Mouse (Mus musculus) heart, embryonic 10.5 days (tissue): ENCODE results near the gene Pik3ap1. TPM values are rescaled to one million over a fixed set of nuclear protein-coding genes. Genes with fewer than 3 reads are reported as not detected.
"Not testable (repeated sequence)": the region's sequence is repeated elsewhere in the genome, so short reads cannot be mapped to it uniquely, and the experiment has no call there.

Experiments used
- DNase-seq: peaks from one replicate; pipeline ENCODE4 v3.0.0-alpha.2; 2017; ENCODE audit warnings: low spot score
- H3K27ac ChIP-seq: fragments of 300-500 bp; sonication (generic); 2 replicates; pipeline ENCODE4 v1.5.1; 2016; ENCODE audit warnings: mild to moderate bottlenecking
- H3K27me3 ChIP-seq: fragments of 300-500 bp; sonication (generic); 2 replicates; pipeline ENCODE4 v1.6.1; 2016; ENCODE audit warnings: mild to moderate bottlenecking; ENCODE audit not compliant: poor library complexity, insufficient read depth, severe bottlenecking
- H3K36me3 ChIP-seq: fragments of 300-500 bp; sonication (generic); 2 replicates; pipeline ENCODE4 v1.6.1; 2016; ENCODE audit warnings: mild to moderate bottlenecking, moderate library complexity
- H3K4me1 ChIP-seq: fragments of 300-500 bp; sonication (generic); 2 replicates; pipeline ENCODE4 v1.6.1; 2016; ENCODE audit warnings: mild to moderate bottlenecking
- H3K4me3 ChIP-seq: fragments of 300-500 bp; sonication (generic); 2 replicates; pipeline ENCODE4 v1.5.1; 2016; ENCODE audit warnings: mild to moderate bottlenecking, moderate library complexity
- H3K9me3 ChIP-seq: fragments of 300-500 bp; sonication (generic); 2 replicates; pipeline ENCODE4 v1.6.1; 2016; ENCODE audit warnings: mild to moderate bottlenecking, moderate library complexity
- WGBS: fragments of 180-500 bp; shearing (Covaris S2); methylation state at CpG from one replicate; pipeline ENCODE4 v1.1.7; 2016; 5-methylcytosine and 5-hydroxymethylcytosine counted together
- polyA plus RNA-seq: library from polyadenylated mRNA; unstranded; fragments of >200 nt; fragmentation: Nextera tagmentation; extraction: Ambion mirVana; gene quantifications from 2 replicates; pipeline ENCODE4 v1.2.1, GENCODE M21; 2016

Gene Pik3ap1
- 0.83 and 1.1 TPM in 2 replicates for polyA plus RNA-seq

- Histone ChIP-seq H3K4me3 (peak within 1 kb of the TSS; percentile 73), H3K27me3 (peaks cover 31% of the 10 kb centered on the region), H3K4me1 (peaks cover 23% of the 10 kb centered on the region), H3K27ac (peak within 1 kb of the TSS; percentile 73), H3K9me3 (no peaks in the 10 kb centered on the region), H3K36me3 (no peaks in the 10 kb centered on the region)
- WGBS, result 1% methylated on average over 40 of the region's 41 CpGs
- no peak for DNase-seq
Observed at GRCm38 (mm10) chr19:41384922-41385508, at the start of gene Pik3ap1. Gene Pik3ap1, minus strand, starts transcription at chr19:41385102.

- H3K9me3 ChIP-seq, H3K36me3 ChIP-seq, DNase-seq, H3K4me3 ChIP-seq, H3K27me3 ChIP-seq, H3K4me1 ChIP-seq, H3K27ac ChIP-seq: not testable (repeated sequence)
- WGBS, result no CpG with 5 or more reads among the region's 6 CpGs
Observed at GRCm38 (mm10) chr19:41431512-41432164, 46.7 kb upstream of the Pik3ap1 start.

DNA sequence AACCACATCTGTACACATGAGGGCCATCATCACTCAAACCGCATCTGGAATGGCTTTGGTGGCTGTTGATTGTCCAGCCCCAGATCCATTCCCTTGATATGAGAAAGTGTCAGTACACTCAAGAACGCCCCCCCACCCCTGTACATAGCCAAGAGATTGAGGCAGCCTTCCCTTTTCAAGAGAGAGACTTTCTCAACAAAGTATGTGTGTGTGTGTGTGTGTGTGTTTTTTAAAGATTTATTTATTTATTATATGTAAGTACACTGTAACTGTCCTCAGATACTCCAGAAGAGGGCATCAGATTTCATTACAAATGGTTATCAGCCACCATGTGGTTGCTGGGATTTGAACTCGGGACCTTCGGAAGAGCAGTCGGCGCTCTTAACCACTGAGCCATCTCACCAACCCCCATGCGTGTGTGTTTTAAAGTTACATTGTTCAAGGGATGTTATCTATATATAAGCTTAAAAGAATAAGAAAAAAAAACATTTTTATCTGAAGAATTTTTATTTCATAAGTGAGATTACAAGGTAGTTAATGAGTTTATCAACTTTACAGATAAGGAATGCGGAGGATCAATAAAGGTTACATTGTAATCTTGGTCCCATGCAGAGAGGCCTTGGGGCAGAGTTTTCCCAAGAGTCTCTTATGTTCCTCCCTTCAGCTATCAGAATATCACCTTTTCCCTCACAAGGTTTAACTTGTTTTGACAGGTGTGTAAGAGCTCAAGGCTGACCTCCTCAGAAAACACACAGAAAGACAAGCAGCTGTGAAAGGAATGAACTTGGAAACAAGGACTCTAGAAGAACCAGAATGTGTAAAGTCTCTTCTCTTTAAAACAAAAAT, 41.2 kb upstream of the Pik3ap1 start:
- not testable (repeated sequence) for H3K4me3 ChIP-seq, H3K27ac ChIP-seq, H3K36me3 ChIP-seq, DNase-seq, H3K4me1 ChIP-seq, H3K9me3 ChIP-seq, H3K27me3 ChIP-seq
- WGBS, result no CpG with 5 or more reads among the region's 8 CpGs

- no peaks in the 10 kb centered on the region for H3K4me1 ChIP-seq
- no peak overlapping the region for H3K4me3 ChIP-seq
- no peak overlapping the region for H3K27ac ChIP-seq
- H3K36me3 ChIP-seq, result no peaks in the 10 kb centered on the region
- no peaks in the 10 kb centered on the region for H3K9me3 ChIP-seq
- WGBS, result 44% methylated on average over 2 of the region's 2 CpGs
- DNase-seq, result peak; percentile 66
- no peaks in the 10 kb centered on the region for H3K27me3 ChIP-seq
Observed at GRCm38 (mm10) chr19:41421264-41421663, 36.4 kb upstream of the Pik3ap1 start.

GRCm38 (mm10) chr19:41418786-41419185, 33.9 kb upstream of the Pik3ap1 start:
- no peak overlapping the region for H3K4me3 ChIP-seq
- H3K27me3 ChIP-seq, result no peaks in the 10 kb centered on the region
- peak; percentile 48 for DNase-seq
- H3K27ac ChIP-seq, result no peak overlapping the region
- 56% methylated on average over 2 of the region's 2 CpGs for WGBS
- H3K4me1 ChIP-seq, result no peaks in the 10 kb centered on the region
- H3K9me3 ChIP-seq, result no peaks in the 10 kb centered on the region
- H3K36me3 ChIP-seq, result no peaks in the 10 kb centered on the region

DNA sequence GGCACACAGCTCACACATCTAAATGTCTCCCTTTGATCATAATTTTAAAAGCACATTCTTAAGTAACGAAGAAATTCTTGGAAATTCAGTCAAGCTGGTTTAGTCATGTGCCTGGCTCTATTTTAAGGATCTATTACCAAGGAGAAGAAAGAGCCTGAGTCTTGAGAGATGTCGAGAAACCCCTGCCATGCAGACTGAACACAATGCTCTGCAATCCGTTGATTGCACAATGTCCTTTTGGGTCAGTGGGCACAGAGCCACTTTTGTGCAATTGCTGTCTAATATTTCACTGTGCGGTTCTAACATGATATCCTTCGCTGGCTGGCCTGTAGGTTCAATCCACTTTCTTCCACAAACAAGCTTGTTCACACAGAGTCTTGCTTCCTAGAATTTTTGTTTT, 33.1 kb upstream of the Pik3ap1 start:
- Histone ChIP-seq H3K4me1 (no peaks in the 10 kb centered on the region), H3K27me3 (no peaks in the 10 kb centered on the region), H3K9me3 (no peaks in the 10 kb centered on the region), H3K4me3 (no peak overlapping the region), H3K36me3 (no peaks in the 10 kb centered on the region), H3K27ac (no peak overlapping the region)
- WGBS, result 71% methylated on average over 5 of the region's 5 CpGs
- peak; percentile 13 for DNase-seq

- WGBS, result 23% methylated on average over 10 of the region's 10 CpGs
- Histone ChIP-seq H3K4me3 (peak overlapping the region; percentile 27; the same call in 1 of the 2 replicates), H3K27ac (no peak overlapping the region), H3K9me3 (0 out of 2 replicates have a peak, but pooled peaks cover 3% of the 10 kb centered on the region), H3K4me1 (no peaks in the 10 kb centered on the region), H3K36me3 (no peaks in the 10 kb centered on the region), H3K27me3 (no peaks in the 10 kb centered on the region)
- peak; percentile 73 for DNase-seq
Observed at GRCm38 (mm10) chr19:41416201-41416600, 31.3 kb upstream of the Pik3ap1 start.

GRCm38 (mm10) chr19:41402603-41403002, 17.7 kb upstream of the Pik3ap1 start:
- peak; percentile 73 for DNase-seq
- Histone ChIP-seq H3K27me3 (no peaks in the 10 kb centered on the region), H3K36me3 (no peaks in the 10 kb centered on the region), H3K9me3 (no peaks in the 10 kb centered on the region), H3K27ac (no peak overlapping the region), H3K4me1 (no peaks in the 10 kb centered on the region), H3K4me3 (no peak overlapping the region)
- WGBS, result 66% methylated on average over 8 of the region's 8 CpGs

- Histone ChIP-seq H3K27ac (no peak overlapping the region), H3K27me3 (peaks cover 6% of the 10 kb centered on the region; the same call in 1 of the 2 replicates), H3K36me3 (no peaks in the 10 kb centered on the region), H3K4me3 (no peak overlapping the region), H3K4me1 (peaks cover 12% of the 10 kb centered on the region), H3K9me3 (no peaks in the 10 kb centered on the region)
- peak; percentile 66 for DNase-seq
- WGBS, result 86% methylated on average over 8 of the region's 8 CpGs
Observed at GRCm38 (mm10) chr19:41390856-41391255, 6.0 kb upstream of the Pik3ap1 start.

- peak; percentile 45 for DNase-seq
- H3K27ac ChIP-seq, result no peak overlapping the region
- no peaks in the 10 kb centered on the region for H3K9me3 ChIP-seq
- peaks cover 22% of the 10 kb centered on the region for H3K4me1 ChIP-seq
- peaks cover 15% of the 10 kb centered on the region for H3K27me3 ChIP-seq
- 19% methylated on average over 6 of the region's 6 CpGs for WGBS
- H3K36me3 ChIP-seq, result no peaks in the 10 kb centered on the region
- H3K4me3 ChIP-seq, result no peak overlapping the region
Observed at GRCm38 (mm10) chr19:41389351-41389750, 4.4 kb upstream of the Pik3ap1 start.

DNA sequence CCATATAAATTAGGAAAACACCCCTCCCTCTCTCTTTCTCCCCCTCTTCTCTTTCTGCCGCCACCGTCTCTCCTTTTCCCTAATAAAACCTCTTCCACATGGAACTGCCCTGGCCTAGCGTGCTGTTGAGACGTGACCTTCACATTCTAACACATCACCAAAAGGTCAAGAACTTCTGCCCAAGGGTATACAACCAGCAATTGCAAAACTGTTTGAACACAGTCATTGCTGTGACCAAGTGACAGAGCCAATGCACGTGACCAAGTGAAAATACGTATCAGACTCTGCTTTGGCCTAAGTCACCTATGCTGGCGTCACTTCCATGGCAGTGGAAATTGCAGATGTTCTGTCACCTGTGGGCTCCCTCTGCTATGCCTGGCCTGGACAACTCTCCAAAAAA, 3.3 kb upstream of the Pik3ap1 start:
- Histone ChIP-seq H3K27me3 (peaks cover 26% of the 10 kb centered on the region), H3K4me1 (peaks cover 23% of the 10 kb centered on the region), H3K9me3 (no peaks in the 10 kb centered on the region), H3K36me3 (no peaks in the 10 kb centered on the region), H3K4me3 (no peak overlapping the region), H3K27ac (no peak overlapping the region)
- DNase-seq, result peak; percentile 20
- 91% methylated on average over 7 of the region's 7 CpGs for WGBS

- Histone ChIP-seq H3K27ac (no peak overlapping the region), H3K9me3 (no peaks in the 10 kb centered on the region), H3K27me3 (peaks cover 31% of the 10 kb centered on the region), H3K36me3 (no peaks in the 10 kb centered on the region), H3K4me1 (peaks cover 23% of the 10 kb centered on the region), H3K4me3 (no peak overlapping the region)
- peak; percentile 0 for DNase-seq
- 78% methylated on average over 2 of the region's 2 CpGs for WGBS
Observed at GRCm38 (mm10) chr19:41387262-41387661, 2.4 kb upstream of the Pik3ap1 start.

- H3K4me3 ChIP-seq, result peak overlapping the region; percentile 73
- no peaks in the 10 kb centered on the region for H3K36me3 ChIP-seq
- no peak for DNase-seq
- no peaks in the 10 kb centered on the region for H3K9me3 ChIP-seq
- H3K4me1 ChIP-seq, result peaks cover 23% of the 10 kb centered on the region
- H3K27ac ChIP-seq, result peak overlapping the region; percentile 73
- 13% methylated on average over 12 of the region's 12 CpGs for WGBS
- peaks cover 31% of the 10 kb centered on the region for H3K27me3 ChIP-seq
Observed at GRCm38 (mm10) chr19:41384406-41384851, 473 bp downstream of the Pik3ap1 start.
